Mouse (Mus musculus): ENCODE measurements around the gene Tmem268. TPM values are rescaled to one million over a fixed set of nuclear protein-coding genes. Genes with fewer than 3 reads are reported as not detected.

Tmem268 gene
- polyA plus RNA-seq, 1 experiment from 2014 or later: 8.2 TPM

- 81% methylated on average over 7 of the region's 7 CpGs for WGBS
- no peak for ATAC-seq (ENCODE audit: insufficient read depth, low FRiP score, low read depth)
- H3K9ac ChIP-seq: no peak overlapping the region
These were observed 49.8 kb downstream of the Tmem268 start for GRCm38 (mm10) chr4:63608391-63608790.

GRCm38 (mm10) chr4:63621861-63622260 is 63.3 kb downstream of the Tmem268 start:
- Histone ChIP-seq H3K9ac (no peak overlapping the region), H3K4me3 (replicated peaks) (no peak overlapping the region), H3K27me3 (replicated peaks) (no peaks in the 10 kb centered on the region), H3K4me1 (no peaks in the 10 kb centered on the region), H3K4me2 (no peak overlapping the region), H3K27ac (no peak overlapping the region), H3K36me3 (no peaks in the 10 kb centered on the region), H3K9me3 (no peaks in the 10 kb centered on the region)
- no peak for ATAC-seq (ENCODE audit: insufficient read depth, low FRiP score, low read depth)
- WGBS: 62% methylated on average over 2 of the region's 2 CpGs

More at GRCm38 (mm10) chr4:63608391-63608790, 49.8 kb downstream of the Tmem268 start:
- no peaks in the 10 kb centered on the region for H3K4me1 ChIP-seq
- H3K27me3 ChIP-seq (replicated peaks): no peaks in the 10 kb centered on the region
- no peak overlapping the region for H3K4me2 ChIP-seq
- H3K9me3 ChIP-seq: no peaks in the 10 kb centered on the region
- no peaks in the 10 kb centered on the region for H3K36me3 ChIP-seq
- H3K4me3 ChIP-seq (replicated peaks): no peak overlapping the region
- no peak overlapping the region for H3K27ac ChIP-seq

- Histone ChIP-seq H3K27me3 (replicated peaks) (no peaks in the 10 kb centered on the region), H3K9me3 (no peaks in the 10 kb centered on the region), H3K4me1 (no peaks in the 10 kb centered on the region), H3K4me3 (replicated peaks) (no peak within 1 kb of the TSS), H3K27ac (no peak within 1 kb of the TSS), H3K36me3 (no peaks in the 10 kb centered on the region), H3K4me2 (no peak within 1 kb of the TSS), H3K9ac (no peak within 1 kb of the TSS)
- no peak for ATAC-seq (ENCODE audit: insufficient read depth, low FRiP score, low read depth)
- 58% methylated on average over 5 of the region's 5 CpGs for WGBS
These were observed 63.8 kb downstream of the Tmem268 start, which contains the start of gene Tex48 for GRCm38 (mm10) chr4:63622378-63622835. TSS of gene Tex48 (minus strand) at chr4:63622428.

GRCm38 (mm10) chr4:63625563-63626080 is 67.0 kb downstream of the Tmem268 start:
- Histone ChIP-seq H3K4me2 (no peak overlapping the region), H3K36me3 (no peaks in the 10 kb centered on the region), H3K9me3 (no peaks in the 10 kb centered on the region), H3K27me3 (replicated peaks) (no peaks in the 10 kb centered on the region), H3K4me3 (replicated peaks) (no peak overlapping the region), H3K9ac (no peak overlapping the region), H3K27ac (no peak overlapping the region), H3K4me1 (no peaks in the 10 kb centered on the region)
- ATAC-seq (ENCODE audit: insufficient read depth, low FRiP score, low read depth): no peak
- WGBS: 49% methylated on average over 3 of the region's 3 CpGs

GRCm38 (mm10) chr4:63627111-63627510 is 68.5 kb downstream of the Tmem268 start:
- Histone ChIP-seq H3K36me3 (no peaks in the 10 kb centered on the region), H3K9me3 (no peaks in the 10 kb centered on the region), H3K4me1 (no peaks in the 10 kb centered on the region), H3K4me2 (no peak overlapping the region), H3K27ac (no peak overlapping the region), H3K27me3 (replicated peaks) (no peaks in the 10 kb centered on the region), H3K4me3 (replicated peaks) (no peak overlapping the region), H3K9ac (no peak overlapping the region)
- WGBS: 84% methylated on average over 8 of the region's 8 CpGs
- ATAC-seq (ENCODE audit: insufficient read depth, low FRiP score, low read depth): no peak

- no peaks in the 10 kb centered on the region for H3K36me3 ChIP-seq
- H3K4me2 ChIP-seq: no peak overlapping the region
- WGBS: 92% methylated on average over 2 of the region's 2 CpGs
- no peak for ATAC-seq (ENCODE audit: insufficient read depth, low FRiP score, low read depth)
- H3K27ac ChIP-seq: no peak overlapping the region
- H3K9ac ChIP-seq: no peak overlapping the region
- no peaks in the 10 kb centered on the region for H3K4me1 ChIP-seq
- H3K9me3 ChIP-seq: no peaks in the 10 kb centered on the region
- no peak overlapping the region for H3K4me3 ChIP-seq (replicated peaks)
- no peaks in the 10 kb centered on the region for H3K27me3 ChIP-seq (replicated peaks)
These were observed 74.6 kb downstream of the Tmem268 start for GRCm38 (mm10) chr4:63633181-63633580.

Other genes starting within 250 kb of the Tmem268 start
- gene Orm1, start 214.2 kb upstream of the Tmem268 start, polyA plus RNA-seq (2015; fragmentation: Nextera tagmentation; extraction: Ambion mirVana): 0.18 TPM in 1 of 2 replicates, not detected in the other
- not detected in 2 replicates for gene Orm3, start 202.6 kb upstream of the Tmem268 start, polyA plus RNA-seq (2015; fragmentation: Nextera tagmentation; extraction: Ambion mirVana)
- not detected in 2 replicates for gene Orm2, start 196.3 kb upstream of the Tmem268 start, polyA plus RNA-seq (2015; fragmentation: Nextera tagmentation; extraction: Ambion mirVana)
- 6.7 and 7.0 TPM in 2 replicates for gene Akna, start 155.4 kb upstream of the Tmem268 start, polyA plus RNA-seq (2015; fragmentation: Nextera tagmentation; extraction: Ambion mirVana)
- 4.1 and 4.3 TPM in 2 replicates for gene Whrn, start 62.8 kb upstream of the Tmem268 start, polyA plus RNA-seq (2015; fragmentation: Nextera tagmentation; extraction: Ambion mirVana)
- gene Atp6v1g1, start 14.0 kb upstream of the Tmem268 start, polyA plus RNA-seq (2015; fragmentation: Nextera tagmentation; extraction: Ambion mirVana): 248 and 268 TPM in 2 replicates
- gene Gm11213, start 46.5 kb downstream of the Tmem268 start, polyA plus RNA-seq (2015; fragmentation: Nextera tagmentation; extraction: Ambion mirVana): not detected in 2 replicates
- gene Tex48, start 63.6 kb downstream of the Tmem268 start, polyA plus RNA-seq (2015; fragmentation: Nextera tagmentation; extraction: Ambion mirVana): not detected in 2 replicates
- gene Gm11214, start 104.6 kb downstream of the Tmem268 start, polyA plus RNA-seq (2015; fragmentation: Nextera tagmentation; extraction: Ambion mirVana): not detected in 2 replicates
- 0.05 and 0.10 TPM in 2 replicates for gene Tnfsf15, start 186.3 kb downstream of the Tmem268 start, polyA plus RNA-seq (2015; fragmentation: Nextera tagmentation; extraction: Ambion mirVana)